Mouse (Mus musculus) limb, embryonic 15.5 days (tissue): Measurements from ENCODE around the gene Fbxo4. TPM values are rescaled to one million over a fixed set of nuclear protein-coding genes. Genes with fewer than 3 reads are reported as not detected.

Experiments
- ATAC-seq: fragments of 200-750 bp; cut with Nextera tagmentation; 2 replicates; pipeline ENCODE4 v1.8.0; 2017; ENCODE audit warnings: low read depth, moderate TSS enrichment; ENCODE audit not compliant: insufficient number of reproducible peaks, low FRiP score, low TSS enrichment
- H3K27ac ChIP-seq: fragments of 300-500 bp; sonication (generic); 2 replicates; pipeline ENCODE4 v1.5.1; 2015; ENCODE audit warnings: moderate library complexity, mild to moderate bottlenecking, inconsistent platforms
- H3K27me3 ChIP-seq: fragments of 300-500 bp; sonication (generic); 2 replicates; pipeline ENCODE4 v1.6.1; 2015; ENCODE audit warnings: inconsistent platforms
- H3K36me3 ChIP-seq: fragments of 300-500 bp; sonication (generic); 2 replicates; pipeline ENCODE4 v1.6.1; 2015; ENCODE audit warnings: inconsistent platforms
- H3K4me1 ChIP-seq: fragments of 300-500 bp; sonication (generic); 2 replicates; pipeline ENCODE4 v1.6.1; 2015; ENCODE audit warnings: inconsistent platforms
- H3K4me2 ChIP-seq: fragments of 300-500 bp; sonication (generic); 2 replicates; pipeline ENCODE4 v1.6.1; 2015; ENCODE audit warnings: mild to moderate bottlenecking, inconsistent platforms
- H3K4me3 ChIP-seq: fragments of 300-500 bp; sonication (generic); 2 replicates; pipeline ENCODE4 v1.5.1; 2015; ENCODE audit warnings: mild to moderate bottlenecking, inconsistent platforms
- H3K9ac ChIP-seq: fragments of 300-500 bp; sonication (generic); 2 replicates; pipeline ENCODE4 v1.6.1; 2015; ENCODE audit warnings: inconsistent platforms
- H3K9me3 ChIP-seq: fragments of 300-500 bp; sonication (generic); 2 replicates; pipeline ENCODE4 v1.6.1; 2016; ENCODE audit warnings: inconsistent platforms
- WGBS: fragments of 180-500 bp; shearing (Covaris S2); methylation state at CpG from one replicate; pipeline ENCODE4 v1.1.7; 2015; 5-methylcytosine and 5-hydroxymethylcytosine counted together
- polyA plus RNA-seq: library from polyadenylated mRNA; unstranded; fragments of >200 nt; fragmentation: Nextera tagmentation; extraction: Ambion mirVana; gene quantifications from 2 replicates; pipeline ENCODE4 v1.2.1, GENCODE M21; 2015

The Fbxo4 gene
- polyA plus RNA-seq, 1 experiment from 2014 or later = 12.2 TPM

GRCm38 (mm10) chr15:3970193-3970592 is 9.2 kb downstream of the Fbxo4 start:
- Histone ChIP-seq H3K4me3 (no peak overlapping the region), H3K9me3 (no peaks in the 10 kb centered on the region), H3K9ac (no peak overlapping the region), H3K27ac (no peak overlapping the region), H3K4me1 (no peaks in the 10 kb centered on the region), H3K4me2 (no peak overlapping the region), H3K27me3 (no peaks in the 10 kb centered on the region), H3K36me3 (peaks cover 21% of the 10 kb centered on the region)
- ATAC-seq = no peak
- WGBS = 93% methylated on average over 6 of the region's 6 CpGs

- Histone ChIP-seq H3K4me3 (no peak overlapping the region), H3K27me3 (no peaks in the 10 kb centered on the region), H3K27ac (no peak overlapping the region), H3K4me1 (no peaks in the 10 kb centered on the region), H3K9ac (no peak overlapping the region), H3K4me2 (no peak overlapping the region), H3K9me3 (no peaks in the 10 kb centered on the region), H3K36me3 (peaks cover 21% of the 10 kb centered on the region)
- WGBS = 87% methylated on average over 14 of the region's 14 CpGs
- no peak for ATAC-seq
Observed at GRCm38 (mm10) chr15:3969743-3970142, 9.6 kb downstream of the Fbxo4 start.

GRCm38 (mm10) chr15:3962251-3962650 is 17.1 kb downstream of the Fbxo4 start:
- Histone ChIP-seq H3K36me3 (no peaks in the 10 kb centered on the region), H3K9me3 (no peaks in the 10 kb centered on the region), H3K9ac (no peak overlapping the region), H3K27ac (no peak overlapping the region), H3K4me1 (no peaks in the 10 kb centered on the region), H3K4me2 (no peak overlapping the region), H3K4me3 (no peak overlapping the region), H3K27me3 (no peaks in the 10 kb centered on the region)
- no peak for ATAC-seq
- 86% methylated on average over 8 of the region's 8 CpGs for WGBS

- no peaks in the 10 kb centered on the region for H3K27me3 ChIP-seq
- H3K4me2 ChIP-seq = no peak overlapping the region
- no peaks in the 10 kb centered on the region for H3K4me1 ChIP-seq
- H3K36me3 ChIP-seq = no peaks in the 10 kb centered on the region
- no peak overlapping the region for H3K4me3 ChIP-seq
- no peak overlapping the region for H3K27ac ChIP-seq
- WGBS = 60% methylated on average over 1 of the region's 1 CpGs
- no peaks in the 10 kb centered on the region for H3K9me3 ChIP-seq
- H3K9ac ChIP-seq = no peak overlapping the region
- ATAC-seq = no peak
Observed at GRCm38 (mm10) chr15:3960094-3960493, 19.3 kb downstream of the Fbxo4 start.

- no peak overlapping the region for H3K4me3 ChIP-seq
- no peak for ATAC-seq
- no peaks in the 10 kb centered on the region for H3K9me3 ChIP-seq
Observed at GRCm38 (mm10) chr15:3957982-3958381, 21.4 kb downstream of the Fbxo4 start.

GRCm38 (mm10) chr15:3954971-3955370 is 24.4 kb downstream of the Fbxo4 start:
- Histone ChIP-seq H3K9ac (no peak overlapping the region), H3K36me3 (no peaks in the 10 kb centered on the region), H3K27ac (no peak overlapping the region), H3K4me2 (no peak overlapping the region), H3K4me3 (no peak overlapping the region), H3K27me3 (no peaks in the 10 kb centered on the region), H3K4me1 (no peaks in the 10 kb centered on the region), H3K9me3 (no peaks in the 10 kb centered on the region)
- whole genome bisulfite sequencing = 83% methylated on average over 2 of the region's 2 CpGs
- ATAC-seq = no peak

More at GRCm38 (mm10) chr15:3957982-3958381, 21.4 kb downstream of the Fbxo4 start:
- Histone ChIP-seq H3K4me2 (no peak overlapping the region), H3K36me3 (no peaks in the 10 kb centered on the region), H3K4me1 (no peaks in the 10 kb centered on the region), H3K9ac (no peak overlapping the region), H3K27ac (no peak overlapping the region), H3K27me3 (no peaks in the 10 kb centered on the region)
- WGBS = 26% methylated on average over 4 of the region's 4 CpGs

- Histone ChIP-seq H3K4me2 (no peak overlapping the region), H3K27me3 (no peaks in the 10 kb centered on the region), H3K27ac (no peak overlapping the region), H3K9ac (no peak overlapping the region), H3K9me3 (no peaks in the 10 kb centered on the region), H3K4me3 (no peak overlapping the region), H3K36me3 (no peaks in the 10 kb centered on the region), H3K4me1 (no peaks in the 10 kb centered on the region)
- 92% methylated on average over 2 of the region's 2 CpGs for WGBS
- no peak for ATAC-seq
Observed at GRCm38 (mm10) chr15:3938132-3938531, 41.2 kb downstream of the Fbxo4 start.

GRCm38 (mm10) chr15:3936056-3936455 is 43.3 kb downstream of the Fbxo4 start:
- Histone ChIP-seq H3K4me3 (no peak overlapping the region), H3K27me3 (no peaks in the 10 kb centered on the region), H3K27ac (no peak overlapping the region), H3K4me1 (no peaks in the 10 kb centered on the region), H3K9ac (no peak overlapping the region), H3K4me2 (no peak overlapping the region), H3K36me3 (no peaks in the 10 kb centered on the region), H3K9me3 (no peaks in the 10 kb centered on the region)
- WGBS = 88% methylated on average over 3 of the region's 3 CpGs
- no peak for ATAC-seq

- no peaks in the 10 kb centered on the region for H3K9me3 ChIP-seq
- no peak overlapping the region for H3K9ac ChIP-seq
- H3K4me1 ChIP-seq = no peaks in the 10 kb centered on the region
- no peak for ATAC-seq
- no peak overlapping the region for H3K4me3 ChIP-seq
- no peaks in the 10 kb centered on the region for H3K27me3 ChIP-seq
- no peak overlapping the region for H3K27ac ChIP-seq
- no peaks in the 10 kb centered on the region for H3K36me3 ChIP-seq
- 80% methylated on average over 4 of the region's 4 CpGs for WGBS
- no peak overlapping the region for H3K4me2 ChIP-seq
Observed at GRCm38 (mm10) chr15:3933466-3933865, 45.9 kb downstream of the Fbxo4 start.

GRCm38 (mm10) chr15:3931931-3932330 is 47.4 kb downstream of the Fbxo4 start:
- H3K9ac ChIP-seq = no peak overlapping the region
- H3K9me3 ChIP-seq = no peaks in the 10 kb centered on the region
- H3K27me3 ChIP-seq = no peaks in the 10 kb centered on the region
- H3K4me2 ChIP-seq = no peak overlapping the region
- no peak for ATAC-seq
- WGBS = 95% methylated on average over 1 of the region's 1 CpGs
- no peaks in the 10 kb centered on the region for H3K4me1 ChIP-seq
- H3K4me3 ChIP-seq = no peak overlapping the region
- H3K36me3 ChIP-seq = no peaks in the 10 kb centered on the region
- no peak overlapping the region for H3K27ac ChIP-seq

Other genes with a start within 250 kb of the Fbxo4 start
- 31.2 and 34.8 TPM in 2 replicates for gene AW549877, start 16.2 kb upstream of the Fbxo4 start, polyA plus RNA-seq
- 274 and 279 TPM in 2 replicates for gene Oxct1, start 46.8 kb upstream of the Fbxo4 start, polyA plus RNA-seq